ENCODE assay signal across 8 mouse cellular contexts in the genomic region with DNA sequence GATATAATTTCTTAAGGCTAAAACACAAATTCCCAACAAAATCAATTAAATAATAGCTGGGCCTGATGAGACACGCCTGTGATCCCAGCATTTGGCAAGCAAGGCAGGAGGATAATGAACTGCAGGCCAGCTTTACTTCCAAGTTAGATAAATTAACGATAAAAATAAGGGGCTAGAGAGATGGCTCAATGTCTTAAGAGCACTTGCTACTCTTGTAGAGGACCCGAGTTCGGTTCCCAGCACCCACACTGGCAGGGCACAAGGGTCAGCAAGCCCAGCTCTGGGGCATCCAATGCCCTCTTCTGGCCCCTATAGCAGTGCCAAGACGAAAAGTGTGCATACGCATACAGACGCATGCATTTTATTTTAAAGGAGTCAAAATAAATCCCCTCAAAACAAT. TPM values are rescaled to one million over a fixed set of nuclear protein-coding genes. Genes with fewer than 3 reads are reported as not detected.
DNase-seq lines count a peak whose midpoint lies in the region; ATAC-seq and TF ChIP-seq lines count a peak whose summit lies in the region.

No protein-coding gene starts in this region.

- H3K4me2 ChIP-seq in forebrain, embryonic 14.5 days (ENCODE audit: low read length) = peak overlapping the region; percentile 60
- H3K4me2 ChIP-seq in liver, embryonic 16.5 days (ENCODE audit: low read depth, low read length) = peak overlapping the region; percentile 91

- H3K27ac ChIP-seq in left cerebral cortex, adult 2 months = peak overlapping the region; percentile 83
- H3K27ac ChIP-seq in forebrain, embryonic 14.5 days (ENCODE audit: low read depth, low read length) = peak overlapping the region; percentile 88
- peak overlapping the region; percentile 85 for H3K27ac ChIP-seq in liver, embryonic 16.5 days (ENCODE audit: low read length)

- H3K9ac ChIP-seq in forebrain, embryonic 14.5 days (ENCODE audit: low read length) = peak overlapping the region; percentile 97
- H3K9ac ChIP-seq in liver, embryonic 16.5 days (ENCODE audit: low read depth, low read length) = peak overlapping the region; percentile 92

- intact Hi-C loops in left cerebral cortex, adult 2 months (cut with DNase I) = loop anchor here (2.0 to 5.0 kb wide), 2 partner anchors 65 to 88 kb away; partner anchors contain the start of gene Ralbp1
- intact Hi-C loops in left cerebral cortex, postnatal 10 days (cut with DNase I) = loop anchor here (5.0 kb wide), 2 partner anchors 78 to 152 kb away; partner anchors contain the start of gene Ndufv2

- peaks cover 27% of the 10 kb centered on the region for H3K36me3 ChIP-seq in forebrain, embryonic 14.5 days (ENCODE audit: control insufficient read depth, insufficient read depth, low read length)
- no peaks in the 10 kb centered on the region for H3K36me3 ChIP-seq in liver, embryonic 16.5 days (ENCODE audit: control insufficient read depth, insufficient read depth)

- no peaks in the 10 kb centered on the region for H3K9me3 ChIP-seq in forebrain, embryonic 14.5 days (replicated peaks; ENCODE audit: control insufficient read depth, low read length)
- H3K9me3 ChIP-seq in liver, embryonic 16.5 days (replicated peaks; ENCODE audit: control insufficient read depth, low read length) = no peaks in the 10 kb centered on the region

- H3K27me3 ChIP-seq in forebrain, embryonic 14.5 days (replicated peaks; ENCODE audit: control insufficient read depth, insufficient read depth, low read length) = no peaks in the 10 kb centered on the region
- no peaks in the 10 kb centered on the region for H3K27me3 ChIP-seq in liver, embryonic 16.5 days (ENCODE audit: control insufficient read depth, insufficient read depth, low read depth, low read length)

- DNase-seq in left cerebral cortex, adult 2 months (ENCODE audit: extremely low spot score in 1 of 2, low spot score in 2 of 2) = no peak
- DNase-seq in left cerebral cortex, adult 18-20 months (ENCODE audit: low spot score in 2 of 2) = no peak
- DNase-seq in brain, embryonic 14.5 days (ENCODE audit: low read depth) = peak; percentile 40
- DNase-seq in forebrain, embryonic 14.5 days (ENCODE audit: low spot score) = peak; percentile 8
- DNase-seq in left cerebral cortex, postnatal 10 days (ENCODE audit: extremely low spot score in 1 of 2, low spot score in 2 of 2) = no peak
- no peak for DNase-seq in spleen, adult 12 weeks (ENCODE audit: low spot score)

- ATAC-seq in forebrain, embryonic 14.5 days = peak; percentile 2; the same call in 1 of the 2 replicates
- ATAC-seq in liver, embryonic 16.5 days (ENCODE audit: low read depth) = no peak
- ATAC-seq in erythroid progenitor cell, adult 5-6 weeks (replicated peaks; ENCODE audit: low FRiP score, poor library complexity, severe bottlenecking) = no peak

- no peak for TF ChIP-seq POLR2A in brain, embryonic 14.5 days (IDR thresholded peaks at IDR 0.05; ENCODE audit: borderline replicate concordance, extremely low read depth, insufficient read depth, insufficient read length, poor library complexity, severe bottlenecking)

- H3K4me3 ChIP-seq in left cerebral cortex, adult 2 months = peak overlapping the region; percentile 85
- peak overlapping the region; percentile 93 for H3K4me3 ChIP-seq in forebrain, embryonic 14.5 days (ENCODE audit: low read depth, low read length)
- H3K4me3 ChIP-seq in liver, embryonic 16.5 days (ENCODE audit: low read depth, low read length) = peak overlapping the region; percentile 90

- no peak for TF ChIP-seq CTCF in left cerebral cortex, adult 2 months (IDR thresholded peaks at IDR 0.05)
- no peak for TF ChIP-seq CTCF in brain, embryonic 14.5 days (IDR thresholded peaks at IDR 0.05; ENCODE audit: borderline replicate concordance, extremely low read depth, insufficient read depth, insufficient read length)

- H3K4me1 ChIP-seq in forebrain, embryonic 14.5 days (ENCODE audit: control insufficient read depth, insufficient read depth, low read length) = peaks cover 2% of the 10 kb centered on the region; the same call in 1 of the 2 replicates
- peaks cover 10% of the 10 kb centered on the region for H3K4me1 ChIP-seq in liver, embryonic 16.5 days (ENCODE audit: control insufficient read depth, low read depth, low read length)

- WGBS in forebrain, embryonic 14.5 days = 33% methylated on average over 7 of the region's 7 CpGs
- 34% methylated on average over 7 of the region's 7 CpGs for WGBS in liver, embryonic 16.5 days (ENCODE audit: insufficient replicate concordance)

RNA-seq across cellular contexts. Expression of gene Twsg1, which starts 0.8 kb away (rescaled TPM):
- total RNA-seq in left cerebral cortex, adult 2 months (2021) = 10 to 100 TPM; 22.8 to 27.3 TPM
- 10 to 100 TPM; 21.1 to 27.3 TPM for total RNA-seq in left cerebral cortex, adult 18-20 months (2021)
- 49.1 and 53.5 TPM in 2 replicates for polyA plus RNA-seq in brain, embryonic 14.5 days (2012; rRNA removed)
- polyA plus RNA-seq in forebrain, embryonic 14.5 days (2014; fragmentation: Nextera tagmentation; extraction: Ambion mirVana) = 81.4 and 83.1 TPM in 2 replicates
- 16.0 and 16.9 TPM in 2 replicates for polyA plus RNA-seq in liver, embryonic 16.5 days (2015; fragmentation: Nextera tagmentation; extraction: Ambion mirVana)
- total RNA-seq in left cerebral cortex, postnatal 10 days (2021) = 10 to 100 TPM; 25.6 to 27.4 TPM
- 10.9 and 16.9 TPM in 2 replicates for total RNA-seq in erythroid progenitor cell, adult 5-6 weeks (2015; ENCODE audit: low replicate concordance)
- total RNA-seq in erythroid progenitor cell, adult 5-6 weeks (2017; ENCODE audit: low replicate concordance) = 10.5 and 13.8 TPM in 2 replicates

Comparison
In these comparisons a context has a peak if more than half of its experiments do, and no peak if none do; other contexts are left out.
1. DNase-seq: peak in brain, embryonic 14.5 days (single experiment) and forebrain, embryonic 14.5 days (single experiment); none in left cerebral cortex, adult 2 months (0 of 2), left cerebral cortex, adult 18-20 months (0 of 2), left cerebral cortex, postnatal 10 days (0 of 2) and spleen, adult 12 weeks (single experiment).
2. Peak in every context shown above with its lines, with median percentiles within 50 percentile points of each other: H3K27ac ChIP-seq and H3K4me3 ChIP-seq.